In the genomic region with DNA sequence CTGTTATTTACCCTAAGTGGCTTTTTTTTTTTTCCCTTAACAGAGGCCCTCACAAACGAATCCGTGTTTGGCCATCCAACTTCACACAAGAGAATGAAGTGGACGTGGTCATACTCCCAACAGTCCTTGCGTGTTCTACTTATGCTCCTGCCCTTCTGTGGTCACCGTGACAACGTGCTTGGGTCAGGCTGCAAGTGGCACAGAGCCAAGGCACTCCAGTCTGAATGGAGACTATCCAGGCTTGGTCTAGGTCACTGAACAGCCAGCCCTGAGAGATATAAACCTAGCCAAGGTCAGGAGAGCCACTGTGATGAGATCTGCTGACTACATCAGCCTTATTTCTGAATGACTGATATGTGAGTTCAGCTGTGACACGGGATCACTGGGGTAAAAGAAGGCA, we compare ENCODE assay signal across 8 mouse cellular contexts. TPM values are rescaled to one million over a fixed set of nuclear protein-coding genes. Genes with fewer than 3 reads are reported as not detected.
DNase-seq lines count a peak whose midpoint lies in the region; ATAC-seq lines count a peak whose summit lies in the region.
"Had no signal": no experiment of that assay in that cellular context is flagged by ENCODE, and none has a peak within 500 bp of the region (broad histone marks: within the 10 kb centered on the region; RNA-seq: fewer than 3 reads in every experiment).

No protein-coding gene starts in this region.

- no peaks in the 10 kb centered on the region for H3K27me3 ChIP-seq in heart, embryonic 15.5 days
- H3K27me3 ChIP-seq in intestine, embryonic 16.5 days (replicated peaks; ENCODE audit: control insufficient read depth, insufficient read depth, low read length), result no peaks in the 10 kb centered on the region
- peaks cover 3% of the 10 kb centered on the region; the same call in 1 of the 2 replicates for H3K27me3 ChIP-seq in embryonic facial prominence, embryonic 10.5 days (replicated peaks; ENCODE audit: low read depth, poor library complexity, severe bottlenecking)

- peak; percentile 82 for ATAC-seq in heart, embryonic 15.5 days (replicated peaks; ENCODE audit: insufficient number of reproducible peaks, insufficient read depth, low FRiP score, low read depth)
- ATAC-seq in intestine, embryonic 16.5 days, result no peak

- no peaks in the 10 kb centered on the region for H3K9me3 ChIP-seq in heart, embryonic 15.5 days (replicated peaks)
- no peaks in the 10 kb centered on the region for H3K9me3 ChIP-seq in intestine, embryonic 16.5 days (ENCODE audit: control insufficient read depth, low read length)
- no peaks in the 10 kb centered on the region for H3K9me3 ChIP-seq in embryonic facial prominence, embryonic 10.5 days

- peaks cover 18% of the 10 kb centered on the region for H3K4me1 ChIP-seq in heart, embryonic 15.5 days (replicated peaks)
- peaks cover 3% of the 10 kb centered on the region; the same call in 1 of the 2 replicates for H3K4me1 ChIP-seq in intestine, embryonic 16.5 days (ENCODE audit: control insufficient read depth, insufficient read depth, low read length)
- H3K4me1 ChIP-seq in embryonic facial prominence, embryonic 10.5 days, result peaks cover 8% of the 10 kb centered on the region; the same call in 1 of the 2 replicates

- H3K4me2 ChIP-seq in heart, embryonic 15.5 days, result no peak overlapping the region
- no peak overlapping the region for H3K4me2 ChIP-seq in intestine, embryonic 16.5 days (ENCODE audit: low read depth, low read length)

- 32% methylated on average over 7 of the region's 7 CpGs for WGBS in heart, embryonic 15.5 days
- 59% methylated on average over 7 of the region's 7 CpGs for WGBS in intestine, embryonic 16.5 days
- WGBS in embryonic facial prominence, embryonic 10.5 days, result 84% methylated on average over 7 of the region's 7 CpGs

- DNase-seq in left cerebral cortex, postnatal 4 days, result peak; percentile 59
- DNase-seq in left cerebral cortex, adult 9 months (ENCODE audit: low spot score in 2 of 2), result no peak
- peak; percentile 93 for DNase-seq in adrenal gland, postnatal 14 days
- peak; percentile 50 for DNase-seq in lung, postnatal 25 days (ENCODE audit: low spot score)
- DNase-seq in embryonic facial prominence, embryonic 10.5 days (ENCODE audit: low spot score), result no peak

- H3K27ac ChIP-seq in heart, embryonic 15.5 days, result peak overlapping the region; percentile 47
- no peak overlapping the region for H3K27ac ChIP-seq in intestine, embryonic 16.5 days (ENCODE audit: low read length)
- no peak overlapping the region for H3K27ac ChIP-seq in embryonic facial prominence, embryonic 10.5 days (replicated peaks)

- H3K36me3 ChIP-seq in heart, embryonic 15.5 days, result no peaks in the 10 kb centered on the region
- H3K36me3 ChIP-seq in intestine, embryonic 16.5 days (ENCODE audit: control insufficient read depth, insufficient read depth, low read length), result no peaks in the 10 kb centered on the region
- no peaks in the 10 kb centered on the region for H3K36me3 ChIP-seq in embryonic facial prominence, embryonic 10.5 days (replicated peaks)

- no peak overlapping the region for H3K4me3 ChIP-seq in heart, embryonic 15.5 days
- H3K4me3 ChIP-seq in intestine, embryonic 16.5 days (ENCODE audit: low read length), result no peak overlapping the region
- H3K4me3 ChIP-seq in embryonic facial prominence, embryonic 10.5 days, result no peak overlapping the region

- intact Hi-C loops in left cerebral cortex, postnatal 4 days (cut with DNase I), result no loop called here

- no peak overlapping the region for H3K9ac ChIP-seq in heart, embryonic 15.5 days
- no peak overlapping the region for H3K9ac ChIP-seq in intestine, embryonic 16.5 days (ENCODE audit: low read depth, low read length)

RNA-seq across cellular contexts. Expression of a gene that starts 23.7 kb away (rescaled TPM):
- 1 to 10 TPM; 2.6 to 4.5 TPM for total RNA-seq in left cerebral cortex, postnatal 4 days (2021)
- total RNA-seq in adrenal gland, postnatal 14 days (2021), result 16.9 and 22.4 TPM in 2 replicates
- polyA plus RNA-seq in heart, embryonic 15.5 days (2015; fragmentation: Nextera tagmentation; extraction: Ambion mirVana), result 0.62 and 1.7 TPM in 2 replicates
- 0.21 and 0.28 TPM in 2 replicates for polyA plus RNA-seq in intestine, embryonic 16.5 days (2015; fragmentation: Nextera tagmentation; extraction: Ambion mirVana)
- polyA plus RNA-seq in embryonic facial prominence, embryonic 10.5 days (2016; fragmentation: Nextera tagmentation; extraction: Ambion mirVana), result 0.08 TPM in 1 of 2 replicates, not detected in the other
- polyA plus RNA-seq: limb, embryonic 11.5 days had no signal

RNA-seq across cellular contexts. Expression of a gene that starts 47.0 kb away (rescaled TPM):
- 10 to 100 TPM; 48.4 to 52.8 TPM for total RNA-seq in left cerebral cortex, postnatal 4 days (2021)
- total RNA-seq in adrenal gland, postnatal 14 days (2021), result 21.8 and 25.1 TPM in 2 replicates
- polyA plus RNA-seq in heart, embryonic 15.5 days (2015; fragmentation: Nextera tagmentation; extraction: Ambion mirVana), result 28.4 and 33.7 TPM in 2 replicates
- 20.1 and 21.7 TPM in 2 replicates for polyA plus RNA-seq in intestine, embryonic 16.5 days (2015; fragmentation: Nextera tagmentation; extraction: Ambion mirVana)
- 36.0 and 42.0 TPM in 2 replicates for polyA plus RNA-seq in embryonic facial prominence, embryonic 10.5 days (2016; fragmentation: Nextera tagmentation; extraction: Ambion mirVana)

Comparison
In these comparisons a context has a peak if more than half of its experiments do, and no peak if none do; other contexts are left out.
1. DNase-seq: peak in left cerebral cortex, postnatal 4 days (single experiment), adrenal gland, postnatal 14 days (single experiment) and lung, postnatal 25 days (single experiment); none in left cerebral cortex, adult 9 months (0 of 2) and embryonic facial prominence, embryonic 10.5 days (single experiment).